Mouse (Mus musculus) ovary, adult 2 months (tissue): ENCODE data around the gene Moxd2. TPM values are rescaled to one million over a fixed set of nuclear protein-coding genes. Genes with fewer than 3 reads are reported as not detected.

ENCODE experiments used
- polyA plus RNA-seq: library from polyadenylated mRNA; depleted of rRNA; stranded (reverse); fragments of >200 nt; gene quantifications from 2 replicates; pipeline ENCODE4 v1.2.3, GENCODE M21; 2012; rRNA removed

The Moxd2 gene
- not detected in 2 replicates for polyA plus RNA-seq

GRCm38 (mm10) chr6:40887394-40887793 is at the start of gene Moxd2:
Gene Moxd2, minus strand, starts transcription at chr6:40887494.

GRCm38 (mm10) chr6:40900287-40900686 is 13.0 kb upstream of the Moxd2 start, which contains the start of gene Prss58:
Gene Prss58, minus strand, starts transcription at chr6:40900387.

Other genes starting within 250 kb of the Moxd2 start
- not detected in 2 replicates for gene Prss58, start 12.9 kb upstream of the Moxd2 start, polyA plus RNA-seq
- gene 1700074P13Rik, start 53.1 kb upstream of the Moxd2 start, polyA plus RNA-seq, result not detected in 2 replicates
- not detected in 2 replicates for gene Gm4744, start 64.4 kb upstream of the Moxd2 start, polyA plus RNA-seq
- not detected in 2 replicates for gene 1810009J06Rik, start 77.3 kb upstream of the Moxd2 start, polyA plus RNA-seq
- not detected in 2 replicates for gene Gm2663, start 112.0 kb upstream of the Moxd2 start, polyA plus RNA-seq
- gene 2210010C04Rik, start 148.0 kb upstream of the Moxd2 start, polyA plus RNA-seq, result 0.09 and 0.81 TPM in 2 replicates